Mouse (Mus musculus): ENCODE results near the gene Dpf3.

Gene Dpf3

GRCm38 (mm10) chr12:83487476-83487991 lies at the start of gene Dpf3:
Gene Dpf3, minus strand, starts transcription at chr12:83487716.
- DNase-seq (ENCODE audit: low spot score): peak; percentile 97

- DNase-seq (ENCODE audit: low spot score): no peak
Measured at GRCm38 (mm10) chr12:83536039-83536438, 48.5 kb upstream of the Dpf3 start.

GRCm38 (mm10) chr12:83535428-83535827 lies 47.9 kb upstream of the Dpf3 start:
- DNase-seq (ENCODE audit: low spot score): no peak

GRCm38 (mm10) chr12:83534190-83534589 lies 46.7 kb upstream of the Dpf3 start:
- no peak for DNase-seq (ENCODE audit: low spot score)

GRCm38 (mm10) chr12:83532966-83533365 lies 45.5 kb upstream of the Dpf3 start:
- DNase-seq (ENCODE audit: low spot score): no peak

GRCm38 (mm10) chr12:83531992-83532391 lies 44.5 kb upstream of the Dpf3 start:
- DNase-seq (ENCODE audit: low spot score): no peak

- no peak for DNase-seq (ENCODE audit: low spot score)
Measured at GRCm38 (mm10) chr12:83528665-83529064, 41.1 kb upstream of the Dpf3 start.

GRCm38 (mm10) chr12:83527816-83528215 lies 40.3 kb upstream of the Dpf3 start:
- no peak for DNase-seq (ENCODE audit: low spot score)

GRCm38 (mm10) chr12:83525822-83526544 lies 38.5 kb upstream of the Dpf3 start:
- no peak for DNase-seq (ENCODE audit: low spot score)

GRCm38 (mm10) chr12:83524329-83524728 lies 36.8 kb upstream of the Dpf3 start:
- no peak for DNase-seq (ENCODE audit: low spot score)

GRCm38 (mm10) chr12:83523892-83524291 lies 36.4 kb upstream of the Dpf3 start:
- DNase-seq (ENCODE audit: low spot score): no peak

- no peak for DNase-seq (ENCODE audit: low spot score)
Measured at GRCm38 (mm10) chr12:83523056-83523455, 35.5 kb upstream of the Dpf3 start.

GRCm38 (mm10) chr12:83521083-83521482 lies 33.6 kb upstream of the Dpf3 start:
- DNase-seq (ENCODE audit: low spot score): no peak

GRCm38 (mm10) chr12:83520311-83520890 lies 32.9 kb upstream of the Dpf3 start, which contains the start of gene Dcaf4:
Gene Dcaf4, plus strand, starts transcription at chr12:83520466.
- peak; percentile 96 for DNase-seq (ENCODE audit: low spot score)

- DNase-seq (ENCODE audit: low spot score): no peak
Measured at GRCm38 (mm10) chr12:83517580-83517979, 30.1 kb upstream of the Dpf3 start.

GRCm38 (mm10) chr12:83514216-83514615 lies 26.7 kb upstream of the Dpf3 start:
- DNase-seq (ENCODE audit: low spot score): no peak

GRCm38 (mm10) chr12:83513185-83513584 lies 25.7 kb upstream of the Dpf3 start:
- no peak for DNase-seq (ENCODE audit: low spot score)

- no peak for DNase-seq (ENCODE audit: low spot score)
Measured at GRCm38 (mm10) chr12:83512783-83513182, 25.3 kb upstream of the Dpf3 start.

GRCm38 (mm10) chr12:83510586-83510985 lies 23.1 kb upstream of the Dpf3 start:
- DNase-seq (ENCODE audit: low spot score): no peak

- no peak for DNase-seq (ENCODE audit: low spot score)
Measured at GRCm38 (mm10) chr12:83506543-83506942, 19.0 kb upstream of the Dpf3 start.

- no peak for DNase-seq (ENCODE audit: low spot score)
Measured at GRCm38 (mm10) chr12:83502190-83502589, 14.7 kb upstream of the Dpf3 start.

- DNase-seq (ENCODE audit: low spot score): no peak
Measured at GRCm38 (mm10) chr12:83499256-83499655, 11.7 kb upstream of the Dpf3 start.

- DNase-seq (ENCODE audit: low spot score): no peak
Measured at GRCm38 (mm10) chr12:83497959-83498358, 10.4 kb upstream of the Dpf3 start.

GRCm38 (mm10) chr12:83496736-83497135 lies 9.2 kb upstream of the Dpf3 start:
- DNase-seq (ENCODE audit: low spot score): no peak

All from ovary, adult 18-20 months (tissue).